Mouse (Mus musculus): ENCODE measurements around the gene Ccdc155.

The Ccdc155 gene

GRCm38 (mm10) chr7:45169495-45169894 lies 35.2 kb downstream of the Ccdc155 start:
- CTCF ChIA-PET, result interaction anchor here in 1 of 4 experiments (0.9 to 5.7 kb wide), 9 partner anchors 9 to 186 kb away, joined by 3 to 34 read pairs (median 4); partner anchors contain the start of genes Aldh16a1, Pih1d1 and Tead2
- POLR2A ChIA-PET, result interaction anchor here in 2 of 4 experiments (0.7 to 2.1 kb wide), 21 partner anchors 8 to 163 kb away, joined by 3 to 14 read pairs (median 4); partner anchors contain the start of genes Aldh16a1 (in 2 of the 2), Ccdc155 (in 1 of the 2), Pih1d1 (in 1 of the 2) and Pth2 (in 1 of the 2)

GRCm38 (mm10) chr7:45168656-45169055 lies 36.0 kb downstream of the Ccdc155 start:
- ChIA-PET POLR2A (interaction anchor here in 3 of 4 experiments (0.6 to 2.1 kb wide), 23 partner anchors 8 to 232 kb away, joined by 3 to 14 read pairs (median 4); partner anchors contain the start of genes Aldh16a1 (in 3 of the 3), Pih1d1 (in 2 of the 3), Pth2 (in 1 of the 3) and Scaf1 (in 1 of the 3)), CTCF (interaction anchor here in 1 of 4 experiments (0.6 to 5.7 kb wide), 9 partner anchors 8 to 157 kb away, joined by 3 to 34 read pairs (median 4); partner anchors contain the start of genes Aldh16a1, Pih1d1 and Tead2)

GRCm38 (mm10) chr7:45167761-45168445 lies 36.8 kb downstream of the Ccdc155 start:
- ChIA-PET CTCF (interaction anchor here in 1 of 4 experiments (1.1 to 5.7 kb wide), 2 partner anchors 13 kb away, joined by 3 to 34 read pairs; partner anchors contain the start of genes Aldh16a1 and Pih1d1), POLR2A (interaction anchor here in 3 of 4 experiments (0.8 to 2.1 kb wide), 12 partner anchors 10 to 175 kb away, joined by 3 to 14 read pairs (median 4); partner anchors contain the start of genes Aldh16a1 (in 3 of the 3) and Pih1d1 (in 3 of the 3))

GRCm38 (mm10) chr7:45166950-45167401 lies 37.7 kb downstream of the Ccdc155 start:
- ChIA-PET CTCF (interaction anchor here in 3 of 4 experiments (0.7 to 1.1 kb wide), 3 partner anchors 12 to 767 kb away, joined by 3 to 6 read pairs (median 5); partner anchors contain the start of gene Aldh16a1 (in 1 of the 3)), POLR2A (interaction anchor here in 2 of 4 experiments (0.8 to 1.7 kb wide), 6 partner anchors 11 to 176 kb away, joined by 3 to 8 read pairs (median 4); partner anchors contain the start of genes Aldh16a1 (in 1 of the 2) and Pih1d1 (in 1 of the 2))

- CTCF ChIA-PET, result interaction anchor here in 3 of 4 experiments (0.5 to 1.0 kb wide), 5 partner anchors 10 to 210 kb away, joined by 3 to 5 read pairs (median 3); partner anchors contain the start of genes Flt3l (in 1 of the 3) and Gm45713 (in 1 of the 3)
Observed at GRCm38 (mm10) chr7:45165701-45166100, 39.0 kb downstream of the Ccdc155 start.

GRCm38 (mm10) chr7:45164833-45165232 lies 39.9 kb downstream of the Ccdc155 start:
- ChIA-PET CTCF (interaction anchor here (0.5 to 3.8 kb wide), 11 partner anchors 7 to 207 kb away, joined by 3 to 37 read pairs (median 3); no protein-coding TSS in a partner anchor), POLR2A (interaction anchor here in 3 of 4 experiments (0.5 to 5.2 kb wide), 20 partner anchors 7 to 315 kb away, joined by 3 to 57 read pairs (median 4); partner anchors contain the start of genes Aldh16a1 (in 2 of the 3), Pih1d1 (in 2 of the 3) and Ccdc155 (in 1 of the 3))

More at GRCm38 (mm10) chr7:45165701-45166100, 39.0 kb downstream of the Ccdc155 start:
- POLR2A ChIA-PET, result interaction anchor here in 2 of 4 experiments (0.6 to 5.2 kb wide), 12 partner anchors 9 to 195 kb away, joined by 3 to 57 read pairs (median 4); partner anchors contain the start of genes Aldh16a1 (in 2 of the 2), Pih1d1 (in 2 of the 2) and Pth2 (in 1 of the 2)

- POLR2A ChIA-PET, result interaction anchor here in 3 of 4 experiments (0.9 to 5.2 kb wide), 18 partner anchors 8 to 467 kb away, joined by 3 to 57 read pairs (median 4); partner anchors contain the start of genes Aldh16a1 (in 2 of the 3) and Pih1d1 (in 2 of the 3)
- CTCF ChIA-PET, result interaction anchor here (0.5 to 3.8 kb wide), 12 partner anchors 8 to 272 kb away, joined by 3 to 37 read pairs (median 4); partner anchors contain the start of genes Aldh16a1 (in 1 of the 4) and Pih1d1 (in 1 of the 4)
Observed at GRCm38 (mm10) chr7:45163735-45164490, 40.8 kb downstream of the Ccdc155 start, which contains the start of gene Slc17a7. Gene Slc17a7 (plus strand): TSS chr7:45163949.

GRCm38 (mm10) chr7:45162996-45163615 lies 41.6 kb downstream of the Ccdc155 start:
- POLR2A ChIA-PET, result interaction anchor here in 3 of 4 experiments (0.6 to 5.2 kb wide), 23 partner anchors 8 to 468 kb away, joined by 3 to 57 read pairs (median 5); partner anchors contain the start of genes Aldh16a1 (in 2 of the 3), Pih1d1 (in 2 of the 3) and Ccdc155 (in 1 of the 3)
- CTCF ChIA-PET, result interaction anchor here in 3 of 4 experiments (0.6 to 3.8 kb wide), 22 partner anchors 8 to 272 kb away, joined by 3 to 37 read pairs (median 4); partner anchors contain the start of genes Flt3l (in 2 of the 3), Aldh16a1 (in 1 of the 3), Gm45713 (in 1 of the 3) and Pih1d1 (in 1 of the 3)

GRCm38 (mm10) chr7:45162551-45162950 lies 42.1 kb downstream of the Ccdc155 start:
- ChIA-PET CTCF (interaction anchor here (0.5 to 3.8 kb wide), 82 partner anchors 8 to 697 kb away, joined by 3 to 37 read pairs (median 4); partner anchors contain the start of genes Flt3l (in 3 of the 4), Ccdc155 (in 2 of the 4), Gm45713 (in 2 of the 4) and Aldh16a1 (in 1 of the 4)), POLR2A (interaction anchor here in 3 of 4 experiments (0.6 to 5.2 kb wide), 49 partner anchors 8 to 468 kb away, joined by 3 to 57 read pairs (median 4); partner anchors contain the start of genes Ccdc155 (in 2 of the 3), Aldh16a1 (in 1 of the 3), Ftl1 (in 1 of the 3) and Nup62 (in 1 of the 3))

- CTCF ChIA-PET, result interaction anchor here (0.5 to 3.8 kb wide), 89 partner anchors 8 to 698 kb away, joined by 3 to 37 read pairs (median 4); partner anchors contain the start of genes Flt3l (in 3 of the 4), Ccdc155 (in 2 of the 4), Gm45713 (in 2 of the 4) and Rcn3 (in 2 of the 4)
Observed at GRCm38 (mm10) chr7:45161612-45162473, 42.8 kb downstream of the Ccdc155 start.

GRCm38 (mm10) chr7:45160866-45161265 lies 43.8 kb downstream of the Ccdc155 start:
- ChIA-PET POLR2A (interaction anchor here in 2 of 4 experiments (0.6 to 3.2 kb wide), 17 partner anchors 8 to 297 kb away, joined by 3 to 19 read pairs (median 3); partner anchors contain the start of gene Tsks (in 1 of the 2)), CTCF (interaction anchor here in 2 of 4 experiments (1.5 to 3.5 kb wide), 7 partner anchors 8 to 521 kb away, joined by 3 to 37 read pairs (median 9); no protein-coding TSS in a partner anchor)

More at GRCm38 (mm10) chr7:45161612-45162473, 42.8 kb downstream of the Ccdc155 start:
- POLR2A ChIA-PET, result interaction anchor here (0.6 to 5.2 kb wide), 61 partner anchors 9 to 453 kb away, joined by 3 to 57 read pairs (median 3); partner anchors contain the start of genes Ccdc155 (in 2 of the 4), Rcn3 (in 2 of the 4), Aldh16a1 (in 1 of the 4) and Ftl1 (in 1 of the 4)

- POLR2A ChIA-PET, result interaction anchor here in 2 of 4 experiments (0.6 to 3.2 kb wide), 6 partner anchors 9 to 123 kb away, joined by 3 to 19 read pairs (median 3); no protein-coding TSS in a partner anchor
- CTCF ChIA-PET, result interaction anchor here in 1 of 4 experiments (1.8 kb wide), 1 partner anchor 9 kb away, joined by 4 read pairs; no protein-coding TSS in a partner anchor
Observed at GRCm38 (mm10) chr7:45160316-45160800, 44.3 kb downstream of the Ccdc155 start.

GRCm38 (mm10) chr7:45158991-45159390 lies 45.7 kb downstream of the Ccdc155 start:
- ChIA-PET CTCF (interaction anchor here in 2 of 4 experiments (0.6 to 1.9 kb wide), 4 partner anchors 10 to 116 kb away, joined by 3 to 5 read pairs (median 4); no protein-coding TSS in a partner anchor), POLR2A (interaction anchor here in 2 of 4 experiments (0.7 to 1.1 kb wide), 3 partner anchors 16 to 40 kb away, joined by 3 read pairs; no protein-coding TSS in a partner anchor)

- CTCF ChIA-PET, result interaction anchor here in 1 of 4 experiments (1.1 to 1.9 kb wide), 2 partner anchors 12 to 79 kb away, joined by 3 to 5 read pairs; no protein-coding TSS in a partner anchor
- POLR2A ChIA-PET, result interaction anchor here in 1 of 4 experiments (0.9 to 1.3 kb wide), 5 partner anchors 12 to 561 kb away, joined by 3 to 5 read pairs (median 3); partner anchors contain the start of gene Sphk2
Observed at GRCm38 (mm10) chr7:45157459-45157858, 47.2 kb downstream of the Ccdc155 start.

All from embryonic stem cell, embryonic (primary cell).